Mouse (Mus musculus) skeletal muscle tissue, adult 2 months (tissue): ENCODE measurements around the gene Sh3kbp1.

Source experiments
- DNase-seq: peaks from one replicate; pipeline ENCODE4 v3.0.0-alpha.2; 2012; ENCODE audit warnings: low read depth, low spot score

Sh3kbp1 gene

DNA sequence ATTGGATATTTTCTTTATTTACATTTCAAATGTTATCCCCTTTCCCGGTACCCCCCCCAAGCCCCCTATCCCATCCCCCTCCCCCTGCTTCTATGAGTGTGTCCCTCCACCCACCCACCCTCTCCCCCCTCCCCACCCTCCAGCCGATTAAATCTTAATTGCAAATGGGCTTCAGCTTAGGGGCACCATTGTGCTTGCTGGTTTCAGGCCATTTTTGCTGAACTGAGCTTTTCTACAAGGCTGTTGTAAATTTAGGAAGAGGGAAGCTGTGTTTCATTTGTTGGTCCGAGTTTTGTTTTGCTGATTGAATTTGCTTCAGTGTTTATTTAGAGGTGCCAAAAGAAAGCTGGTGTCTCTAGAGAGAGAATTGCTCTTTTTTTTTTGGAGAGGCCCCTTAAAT is 286.4 kb downstream of the Sh3kbp1 start:
- DNase-seq = no peak

DNA sequence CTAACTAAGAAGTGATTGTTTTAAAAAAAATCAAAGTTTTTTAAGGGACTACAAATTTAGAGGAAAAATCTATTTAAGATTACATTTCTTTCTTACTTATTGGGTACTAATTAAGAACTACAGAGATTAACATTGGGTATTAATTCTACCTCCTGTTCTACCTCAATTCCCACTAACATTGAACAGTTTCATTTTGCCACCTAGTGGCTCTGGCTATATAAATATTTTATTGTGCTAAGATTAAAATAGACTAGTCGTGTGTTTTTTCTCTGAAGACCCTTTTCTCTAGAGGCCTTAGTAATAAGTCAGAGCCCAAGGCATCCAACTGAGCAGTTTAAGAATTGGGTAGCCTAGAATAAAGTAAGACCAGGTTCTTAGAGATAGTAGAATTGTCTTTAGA is 288.1 kb downstream of the Sh3kbp1 start:
- no peak for DNase-seq

DNA sequence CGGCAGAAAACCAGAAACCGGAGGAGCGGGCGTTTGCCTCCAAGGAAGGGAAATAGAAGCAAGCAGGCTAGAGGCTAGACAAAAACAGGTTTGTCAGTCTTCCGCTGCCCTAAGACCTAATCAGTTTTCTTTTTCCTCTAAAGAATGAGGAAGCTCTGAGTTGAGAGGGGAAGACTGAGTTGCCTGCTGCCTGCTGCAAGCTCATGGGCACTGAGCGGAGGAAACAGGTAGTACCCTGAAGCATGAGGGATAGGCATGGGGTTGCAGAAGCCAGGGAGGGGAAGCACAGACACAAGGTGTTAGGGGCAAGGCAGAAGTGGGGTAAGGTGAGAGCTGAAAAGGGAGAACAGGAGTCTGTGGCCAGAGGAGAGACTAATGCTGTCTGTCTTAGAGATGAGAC is 297.7 kb downstream of the Sh3kbp1 start:
- no peak for DNase-seq

DNA sequence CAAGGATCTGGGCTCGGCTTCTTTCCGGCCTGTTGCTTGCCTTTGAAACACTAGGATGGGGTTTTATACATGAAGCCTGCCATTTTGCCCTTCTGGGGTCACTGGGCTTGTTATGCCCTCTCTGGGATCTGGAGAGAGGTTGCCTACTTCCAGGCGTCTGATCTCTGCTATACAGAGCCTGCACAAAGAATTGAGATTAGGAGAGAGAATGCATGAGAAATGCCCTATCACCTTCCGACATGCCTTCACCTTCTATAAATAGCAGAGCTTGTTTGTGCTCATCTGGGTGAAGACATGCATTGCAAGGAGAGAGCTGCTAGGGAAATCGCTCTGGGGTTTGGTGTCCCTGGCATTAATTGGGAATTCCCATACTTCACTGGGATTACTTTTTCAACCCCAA is 301.1 kb downstream of the Sh3kbp1 start:
- no peak for DNase-seq

DNA sequence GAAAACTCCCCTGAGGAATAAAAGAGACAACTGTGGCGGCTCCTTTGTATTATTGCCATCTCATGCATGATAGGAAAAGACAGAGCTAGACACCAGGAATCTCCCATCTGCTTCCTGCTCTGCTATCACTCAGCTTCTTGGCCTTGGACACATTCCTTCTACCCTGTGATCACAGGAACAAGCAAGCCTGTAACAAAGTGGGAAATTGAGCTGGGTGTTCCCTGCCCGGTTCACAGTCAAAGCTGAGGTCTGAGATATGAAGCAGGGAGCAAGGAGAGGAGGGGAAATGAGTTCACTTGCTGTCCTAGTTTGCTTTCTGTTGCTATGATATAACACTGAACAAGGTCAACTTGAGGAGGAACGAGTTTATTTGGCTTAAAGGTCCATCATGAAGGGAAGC is 301.8 kb downstream of the Sh3kbp1 start:
- no peak for DNase-seq

DNA sequence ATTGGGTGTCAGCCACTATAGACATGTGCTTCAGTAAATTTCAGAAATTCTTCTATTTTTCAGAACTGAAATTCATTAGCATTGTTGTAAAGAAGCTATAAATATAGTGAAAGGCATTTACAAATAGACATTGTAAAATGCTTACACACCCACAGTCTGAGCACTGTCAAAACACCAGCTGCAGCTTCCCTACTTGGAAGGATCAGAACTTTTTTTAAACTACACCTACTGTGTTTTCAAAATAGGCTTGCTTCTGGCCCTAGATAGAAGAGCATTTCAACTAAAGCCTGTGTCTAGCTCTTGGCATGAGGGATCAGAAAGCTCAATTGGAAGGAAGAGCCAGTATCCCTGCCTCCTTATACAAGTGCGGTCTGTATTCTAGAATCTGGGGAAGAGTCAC is 305.0 kb downstream of the Sh3kbp1 start:
- DNase-seq = no peak

DNA sequence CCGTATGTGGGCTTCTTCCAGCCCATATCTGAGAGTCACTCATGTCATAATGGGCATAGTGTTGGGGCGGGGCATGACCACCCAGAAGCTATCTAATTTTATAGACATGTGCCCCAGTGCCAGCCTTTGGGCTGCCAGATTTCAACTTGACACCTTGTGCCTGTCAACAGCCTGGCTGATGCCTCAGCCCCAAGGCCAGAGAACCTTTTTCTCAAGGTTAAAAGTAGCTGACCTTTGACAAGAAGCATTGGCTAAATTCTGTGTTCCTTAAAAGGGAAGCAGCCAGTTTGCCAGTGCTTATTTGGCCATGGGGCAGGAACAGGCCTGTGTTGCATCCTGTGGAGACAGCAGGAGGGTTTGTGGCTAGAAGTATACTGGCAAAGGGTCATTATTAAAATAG is 315.5 kb downstream of the Sh3kbp1 start:
- DNase-seq = peak; percentile 77

DNA sequence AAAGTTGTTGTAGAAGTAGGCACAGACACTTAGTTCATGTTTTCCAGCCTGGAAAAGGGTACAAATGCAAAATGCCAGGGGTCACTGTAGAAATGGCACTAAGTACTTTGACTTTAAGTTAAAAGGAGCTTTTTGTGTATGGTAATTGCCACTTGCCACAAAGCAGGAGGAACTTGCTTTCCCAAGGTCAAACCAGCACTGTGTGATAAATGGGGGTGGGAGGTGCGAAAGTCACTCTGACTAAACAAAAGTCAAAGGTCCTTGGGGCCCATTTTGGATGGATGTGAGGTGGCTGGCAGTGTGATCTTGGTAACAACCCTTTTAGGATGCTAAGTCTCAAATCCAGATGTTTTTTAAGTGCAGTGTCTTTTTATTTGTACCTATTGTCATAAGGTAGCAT is 316.5 kb downstream of the Sh3kbp1 start:
- no peak for DNase-seq

DNA sequence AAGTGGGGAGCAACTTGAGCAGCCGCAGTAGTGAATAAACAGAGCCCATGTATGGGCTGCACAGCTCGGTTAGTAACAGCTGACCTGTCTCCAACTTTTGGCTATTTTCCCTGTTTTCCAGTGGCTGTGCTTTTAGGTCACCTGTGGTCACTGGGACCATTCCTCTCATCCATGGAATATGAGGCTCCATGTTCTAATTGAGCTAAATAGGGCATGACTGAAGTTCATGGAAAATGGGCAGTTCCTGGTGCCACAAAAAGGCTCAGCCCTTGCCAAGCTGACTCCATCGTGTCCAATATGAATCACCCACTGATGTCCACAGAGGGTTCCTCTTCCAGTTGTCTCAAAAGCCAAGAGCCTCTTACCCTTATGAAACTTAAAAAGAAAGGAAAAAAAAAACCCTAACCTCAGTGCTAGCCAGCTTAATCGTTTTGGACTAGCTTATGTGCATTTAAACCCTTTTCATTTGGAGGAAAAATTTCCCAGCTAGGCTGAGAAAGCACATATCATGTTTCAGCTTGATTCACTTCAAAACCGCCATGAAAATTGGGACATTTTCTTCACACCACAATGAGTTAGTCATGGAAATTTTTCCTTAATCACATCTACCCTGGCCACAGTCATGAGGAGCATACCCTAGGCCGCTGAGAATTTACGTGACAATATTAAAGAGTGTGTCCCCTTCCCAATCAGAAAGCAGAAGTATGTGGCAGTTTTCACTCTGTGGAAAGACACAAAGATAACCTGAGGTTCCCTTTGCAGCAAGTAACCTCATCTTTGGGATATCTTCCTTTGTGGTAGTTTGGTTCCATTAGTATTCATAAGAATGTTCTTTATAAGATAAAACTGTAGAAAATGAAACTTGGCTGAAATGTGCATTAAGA is 326.7 kb downstream of the Sh3kbp1 start:
- peak; percentile 17 for DNase-seq

DNA sequence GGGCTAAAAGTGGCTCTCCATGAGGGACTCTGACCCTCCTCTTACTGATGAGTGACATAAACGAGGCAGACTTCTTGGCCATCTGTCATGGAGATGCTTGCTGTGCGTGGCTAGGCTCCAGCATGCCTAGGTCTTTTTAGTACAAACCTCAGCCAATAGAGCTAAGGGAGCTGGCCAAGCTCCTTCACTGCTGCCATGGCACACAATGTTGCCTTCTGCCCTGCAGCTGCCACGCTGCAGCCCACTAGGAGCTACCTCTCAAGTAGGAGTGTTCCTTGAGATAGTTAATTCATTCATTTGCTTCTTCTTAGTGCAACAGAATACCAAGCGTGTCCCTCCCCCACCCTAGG is 327.3 kb downstream of the Sh3kbp1 start:
- DNase-seq = no peak

DNA sequence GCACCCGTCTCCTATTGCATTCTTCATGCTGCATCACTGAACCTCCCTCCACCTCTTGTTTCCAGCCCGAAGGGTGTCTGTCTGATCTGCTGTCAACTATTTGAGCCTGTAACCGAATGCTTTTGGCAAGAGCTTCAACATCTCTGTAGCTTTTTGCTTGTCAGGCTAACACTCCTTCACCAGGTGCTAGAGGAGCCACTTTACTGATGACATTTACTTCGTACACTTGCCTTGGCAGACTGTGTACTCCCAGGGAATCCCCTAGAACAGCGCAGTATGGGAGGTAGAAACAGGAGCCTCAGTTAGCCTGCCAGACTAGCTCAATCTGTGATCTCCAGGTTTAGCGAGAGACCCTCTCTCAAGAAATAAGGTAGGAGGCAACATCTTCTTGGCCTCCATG is 328.4 kb downstream of the Sh3kbp1 start:
- peak; percentile 43 for DNase-seq

DNA sequence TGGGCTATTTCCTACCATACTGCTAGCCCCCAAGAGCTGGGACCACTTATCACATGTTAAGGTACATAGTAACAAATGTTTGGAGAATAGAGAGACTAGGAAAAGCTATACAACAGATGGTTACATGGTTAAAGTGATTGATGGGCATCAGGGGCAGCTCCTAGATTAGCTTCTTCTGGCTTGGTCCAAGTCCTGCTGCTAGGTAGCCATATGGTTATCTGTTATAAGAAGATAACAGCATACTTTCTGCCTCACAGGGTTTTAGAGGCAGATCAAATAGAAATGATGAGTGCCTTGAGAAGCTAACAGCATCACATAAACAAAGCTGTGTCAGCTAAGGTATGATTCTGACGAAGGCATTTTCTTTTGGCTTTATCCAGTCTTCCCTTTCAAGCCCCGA is 334.3 kb downstream of the Sh3kbp1 start:
- DNase-seq = no peak

DNA sequence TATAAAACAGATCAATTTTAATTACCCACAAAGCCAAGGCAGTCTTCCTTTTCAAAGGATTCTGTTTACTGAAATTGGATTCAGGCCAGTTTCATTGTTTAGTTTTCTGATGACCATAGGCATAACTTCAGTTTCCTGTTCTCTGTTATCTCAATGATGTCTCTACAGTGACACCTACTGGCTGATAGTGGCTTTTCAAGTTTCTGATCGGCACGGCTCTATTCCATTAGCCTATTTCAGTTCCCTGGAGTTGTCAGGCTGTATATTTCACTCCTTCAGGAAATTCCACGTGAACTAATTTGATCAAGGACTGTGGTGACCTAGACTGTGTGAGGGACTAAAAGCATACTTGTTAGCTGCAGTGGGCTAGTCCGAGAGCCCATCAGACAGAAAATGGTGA is 336.2 kb downstream of the Sh3kbp1 start:
- peak; percentile 33 for DNase-seq

DNA sequence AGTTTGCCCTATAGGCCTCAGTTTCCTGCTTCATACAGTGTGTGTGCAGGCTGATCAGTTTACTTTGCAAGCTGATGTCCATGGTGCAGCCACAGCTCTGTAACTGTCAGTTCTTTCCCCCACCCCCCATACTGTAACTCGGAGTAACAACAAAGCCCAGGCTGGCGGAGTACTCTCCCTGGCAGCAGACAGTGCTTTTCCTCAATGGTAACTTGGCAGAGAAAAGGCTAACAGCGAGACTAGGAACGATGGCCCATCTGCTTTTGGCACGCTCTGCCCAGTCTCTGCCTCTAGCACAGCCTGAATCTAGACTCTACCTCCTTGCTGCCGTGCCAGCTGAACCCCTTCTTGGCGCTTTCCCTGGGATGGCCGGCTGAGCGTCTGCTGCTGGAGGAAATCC is 336.9 kb downstream of the Sh3kbp1 start:
- DNase-seq = no peak

DNA sequence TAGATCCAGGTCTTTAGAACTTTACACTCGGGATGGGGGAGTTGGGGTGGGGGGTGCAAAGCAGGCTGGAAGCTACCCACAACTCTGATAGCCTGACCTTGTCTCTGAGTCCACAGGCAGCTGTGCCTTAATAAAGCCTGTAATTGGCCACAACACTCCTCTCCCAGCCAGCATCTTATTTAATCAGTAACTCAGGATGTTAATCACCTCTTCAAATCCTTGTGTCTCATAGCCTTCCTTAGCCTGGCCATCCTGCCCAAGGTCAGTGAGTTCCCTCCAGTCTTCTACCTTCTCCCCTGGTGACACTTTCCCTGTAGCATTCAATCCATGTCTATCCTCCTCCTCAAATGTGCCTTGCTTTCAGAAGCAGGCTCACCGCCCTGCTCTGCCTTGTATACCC is 342.0 kb downstream of the Sh3kbp1 start:
- DNase-seq = no peak

DNA sequence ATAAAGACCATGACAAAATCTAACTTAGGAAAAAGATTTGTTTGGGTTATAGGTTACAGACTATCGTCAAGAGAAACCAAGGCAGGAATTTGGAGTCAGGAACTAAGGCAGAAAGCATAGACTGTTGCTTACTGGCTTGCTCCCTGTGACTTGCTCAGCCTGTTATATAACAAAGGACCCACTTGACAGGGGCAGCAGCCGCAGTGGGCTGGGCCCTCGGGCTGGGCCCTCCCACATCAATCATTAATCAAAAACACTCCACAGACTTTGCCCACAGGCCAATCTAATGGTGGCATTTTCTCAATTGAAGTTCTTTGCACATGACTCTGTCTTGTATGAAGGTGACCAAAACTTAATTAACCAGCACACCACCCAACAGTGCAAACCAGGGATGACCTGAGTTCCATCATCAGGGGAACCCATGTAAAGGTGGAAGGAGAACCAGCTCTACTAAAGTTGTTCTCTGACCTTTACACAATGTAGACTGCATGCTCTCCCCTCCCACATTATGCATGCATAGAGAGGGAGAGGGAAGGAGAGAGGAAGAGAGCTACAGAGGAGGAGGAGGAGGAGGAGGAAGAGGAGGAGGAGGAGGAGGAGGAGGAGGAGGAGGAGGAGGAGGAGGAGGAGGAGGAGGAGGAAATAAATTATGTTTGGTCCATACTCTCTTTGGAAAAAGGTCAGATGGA is 344.2 kb downstream of the Sh3kbp1 start:
- no peak for DNase-seq

DNA sequence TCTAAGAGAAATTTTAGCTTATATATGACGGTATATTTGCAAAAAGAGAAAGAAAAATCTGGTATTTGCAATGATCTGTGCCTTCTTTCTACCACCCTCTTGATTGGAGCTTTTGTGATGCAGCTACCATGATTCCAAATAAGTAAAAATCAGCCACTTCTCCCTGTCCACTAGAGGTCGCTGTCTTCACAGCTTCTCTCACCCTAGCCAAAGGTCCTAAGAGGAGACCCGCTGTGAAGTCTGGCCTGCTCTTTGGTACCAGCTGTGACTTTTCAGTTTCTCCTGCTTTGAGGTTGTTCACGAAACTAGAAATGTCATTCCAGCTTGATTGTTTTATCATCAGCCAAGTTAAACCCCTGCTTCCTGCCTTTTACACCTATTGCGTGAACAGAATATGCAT is 346.7 kb downstream of the Sh3kbp1 start:
- peak; percentile 11 for DNase-seq

DNA sequence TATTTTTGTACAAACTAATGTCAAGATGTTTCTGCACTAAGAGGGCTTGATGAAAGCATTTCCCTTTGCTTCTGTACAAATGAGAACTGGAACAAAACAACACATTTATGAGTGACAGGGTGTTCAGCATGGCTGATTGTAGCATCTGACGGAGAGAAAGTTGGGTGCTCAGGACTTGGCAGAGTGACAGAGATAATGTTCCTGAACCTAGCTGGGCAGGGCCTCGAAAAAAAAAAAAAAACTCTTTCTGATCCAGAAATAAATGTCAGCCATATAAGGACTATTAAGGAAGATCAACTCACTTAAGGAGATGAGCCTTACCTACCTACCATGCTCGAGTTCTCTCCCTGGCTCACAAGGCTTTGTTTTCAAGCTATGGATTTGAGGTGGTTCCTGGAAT is 349.2 kb downstream of the Sh3kbp1 start:
- no peak for DNase-seq

DNA sequence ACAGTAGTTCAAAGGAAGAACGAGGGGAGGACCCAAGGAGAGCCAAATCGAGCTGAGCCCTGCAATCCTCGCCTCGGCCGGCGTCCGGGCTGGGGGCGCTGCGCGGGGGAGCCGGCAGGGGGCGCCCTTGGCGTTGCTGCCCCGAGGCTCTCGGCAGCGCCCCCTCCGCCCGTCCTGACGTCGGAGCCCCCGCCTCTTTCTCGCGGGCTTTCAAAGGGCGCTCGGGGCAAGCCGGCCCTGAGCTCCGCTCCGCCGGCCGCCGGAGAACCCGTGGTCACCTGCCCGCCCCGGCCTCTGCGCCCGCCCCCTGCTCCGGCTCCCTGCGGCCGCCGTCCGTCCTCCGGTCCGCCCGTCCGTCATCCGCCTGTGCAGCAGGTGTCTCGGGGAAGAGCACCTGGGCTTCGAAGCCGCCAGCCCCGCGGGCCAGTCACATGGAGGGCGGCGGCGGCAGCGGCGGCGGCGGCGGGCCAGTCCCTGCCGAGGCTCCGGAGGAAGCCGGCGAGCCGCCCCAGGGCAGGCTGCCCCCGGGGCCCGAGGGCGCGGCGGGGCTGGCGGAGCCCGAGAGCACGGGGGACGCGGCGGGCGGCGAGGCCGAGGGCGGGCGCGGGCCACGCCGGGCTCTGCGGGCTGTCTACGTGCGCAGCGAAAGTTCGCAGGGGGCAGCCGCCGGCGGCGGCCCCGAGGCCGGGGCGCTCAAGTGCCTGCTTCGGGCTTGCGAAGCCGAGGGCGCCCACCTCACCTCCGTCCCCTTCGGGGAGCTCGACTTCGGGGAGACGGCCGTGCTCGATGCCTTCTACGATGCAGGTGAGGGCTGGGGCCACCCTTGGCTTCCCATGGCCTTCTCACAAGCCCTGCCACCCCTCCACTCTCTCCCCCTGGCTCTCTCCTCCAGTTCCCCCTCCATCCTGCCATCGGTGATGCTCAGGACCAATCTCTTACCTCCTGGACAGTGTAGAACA is 361.2 kb downstream of the Sh3kbp1 start, which contains the start of gene Map3k15:
Gene Map3k15 (plus strand): TSS at position 432 of the 959 bp plus-strand sequence.
- peak; percentile 9 for DNase-seq

DNA sequence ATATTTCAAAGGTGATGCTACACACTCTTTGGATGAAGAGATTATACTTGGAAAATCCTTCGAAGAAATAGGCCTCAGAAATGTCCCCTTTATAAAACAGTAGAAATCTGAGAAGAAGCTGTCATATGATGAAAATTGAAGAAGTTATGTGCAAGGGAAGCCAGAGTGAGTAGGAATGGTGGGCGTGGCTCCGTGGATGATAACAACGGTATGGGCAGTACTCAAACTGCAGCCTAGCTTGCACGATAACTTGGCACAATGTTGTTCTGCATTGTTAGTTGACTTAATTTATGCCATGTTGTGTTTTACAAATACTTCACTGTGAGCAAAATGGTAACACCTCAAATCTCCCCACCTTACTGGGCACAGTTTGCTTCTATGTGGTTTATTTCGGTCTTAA is 368.7 kb downstream of the Sh3kbp1 start:
- DNase-seq = no peak
